Mouse (Mus musculus) MEL (cell line): Measurements from ENCODE around the gene Mmachc. TPM values are rescaled to one million over a fixed set of nuclear protein-coding genes. Genes with fewer than 3 reads are reported as not detected.
"Not testable (repeated sequence)": the region's sequence is repeated elsewhere in the genome, so short reads cannot be mapped to it uniquely, and the experiment has no call there.

ENCODE experiments used
- DNase-seq: peaks from one replicate; pipeline ENCODE4 v3.0.0; 2011; ENCODE audit warnings: low read depth, low spot score
- H3K27ac ChIP-seq: 2 replicates; pipeline ENCODE4 v1.5.1; 2012; ENCODE audit warnings: low read depth, mild to moderate bottlenecking, control low read depth, low read length, moderate library complexity; ENCODE audit not compliant: control insufficient read depth
- H3K27me3 ChIP-seq, 2 experiments: fragments of 150-350 bp in 1 of 2; sonication (generic) in 1 of 2; 2 replicates each; pipeline ENCODE4 v1.6.1; 2012; ENCODE audit warnings: low read length in 2 of 2, mild to moderate bottlenecking in 2 of 2, improper control_type of control experiment in 1 of 2, moderate library complexity in 1 of 2; ENCODE audit not compliant: insufficient read depth in 2 of 2, control insufficient read depth in 1 of 2
- H3K36me3 ChIP-seq, 2 experiments: 2 replicates each; pipeline ENCODE4 v1.6.1; 2012 to 2014; ENCODE audit warnings: low read length in 2 of 2, improper control_type of control experiment in 1 of 2, inconsistent platforms in 1 of 2, mild to moderate bottlenecking in 1 of 2; ENCODE audit not compliant: insufficient read depth in 2 of 2, control insufficient read depth in 1 of 2
- H3K4me1 ChIP-seq, 2 experiments: fragments of 150-350 bp in 1 of 2; sonication (generic) in 1 of 2; 2 replicates each; pipeline ENCODE4 v1.6.1; 2012; ENCODE audit warnings: low read length in 2 of 2, improper control_type of control experiment in 1 of 2, mild to moderate bottlenecking in 1 of 2; ENCODE audit not compliant: insufficient read depth in 2 of 2, control insufficient read depth in 1 of 2
- H3K4me3 ChIP-seq, 2 experiments: fragments of 150-350 bp in 1 of 2; sonication (generic) in 1 of 2; 2 replicates each; pipeline ENCODE4 v1.5.1; 2012; ENCODE audit warnings: low read depth in 2 of 2, low read length in 2 of 2, mild to moderate bottlenecking in 2 of 2, moderate library complexity in 2 of 2, control low read depth in 1 of 2, improper control_type of control experiment in 1 of 2; ENCODE audit not compliant: control insufficient read depth in 1 of 2, insufficient read depth in 1 of 2
- H3K79me2 ChIP-seq: 2 replicates; pipeline ENCODE4 v1.6.1; 2012; ENCODE audit warnings: mild to moderate bottlenecking, low read length, moderate library complexity; ENCODE audit not compliant: control insufficient read depth, poor library complexity, insufficient read depth
- H3K9ac ChIP-seq: 2 replicates; pipeline ENCODE4 v1.6.1; 2012; ENCODE audit warnings: low read depth, mild to moderate bottlenecking, control low read depth, low read length, moderate library complexity; ENCODE audit not compliant: control insufficient read depth, poor library complexity, severe bottlenecking
- H3K9me3 ChIP-seq: fragments of 150-350 bp; sonication (generic); replicated peaks from 2 replicates; pipeline ENCODE4 v1.6.1; 2012; ENCODE audit warnings: mild to moderate bottlenecking, low read length, improper control_type of control experiment, moderate library complexity; ENCODE audit not compliant: insufficient read depth
- CHD2 ChIP-seq: IDR thresholded peaks from 2 replicates; pipeline ENCODE4 v1.6.1; 2011; ENCODE audit warnings: low read length, improper control_type of control experiment
- E2F4 ChIP-seq: IDR thresholded peaks from 2 replicates; pipeline ENCODE4 v1.6.1; 2011; ENCODE audit warnings: low read depth, low read length, improper control_type of control experiment, borderline replicate concordance
- ELF1 ChIP-seq: IDR thresholded peaks from 2 replicates; pipeline ENCODE4 v1.6.1; 2014; ENCODE audit warnings: low read depth, mild to moderate bottlenecking, inconsistent platforms, low read length, improper control_type of control experiment, moderate library complexity
- GATA1 ChIP-seq: IDR thresholded peaks from 2 replicates; pipeline ENCODE4 v1.6.1; 2011; ENCODE audit warnings: low read depth, low read length, improper control_type of control experiment
- MAFK ChIP-seq: IDR thresholded peaks from 2 replicates; pipeline ENCODE4 v1.6.1; 2011; ENCODE audit warnings: low read depth, mild to moderate bottlenecking, low read length, improper control_type of control experiment, borderline replicate concordance
- MYB ChIP-seq: IDR thresholded peaks from 2 replicates; pipeline ENCODE4 v1.6.1; 2011; ENCODE audit warnings: mild to moderate bottlenecking, low read depth, low read length, improper control_type of control experiment
- NELFE ChIP-seq: IDR thresholded peaks from 2 replicates; pipeline ENCODE4 v1.6.1; 2011; ENCODE audit warnings: low read depth, low read length, improper control_type of control experiment
- NRF1 ChIP-seq: IDR thresholded peaks from 2 replicates; pipeline ENCODE4 v1.6.1; 2014; ENCODE audit warnings: low read depth, mild to moderate bottlenecking, inconsistent platforms, low read length, improper control_type of control experiment, moderate library complexity; ENCODE audit not compliant: poor library complexity, insufficient read depth, severe bottlenecking
- POLR2A ChIP-seq, 2 experiments: IDR thresholded peaks; 2 replicates each; pipeline ENCODE4 v1.6.1; 2011 to 2012; ENCODE audit warnings: low read length in 2 of 2, mild to moderate bottlenecking in 2 of 2, control low read depth in 1 of 2, improper control_type of control experiment in 1 of 2, low read depth in 1 of 2, moderate library complexity in 1 of 2; ENCODE audit not compliant: control insufficient read depth in 1 of 2, insufficient read depth in 1 of 2, poor library complexity in 1 of 2
- POLR2AphosphoS2 ChIP-seq: IDR thresholded peaks from 2 replicates; pipeline ENCODE4 v1.6.1; 2011; ENCODE audit warnings: low read length, improper control_type of control experiment
- POLR2AphosphoS5 ChIP-seq: IDR thresholded peaks from 2 replicates; pipeline ENCODE4 v1.6.1; 2012; ENCODE audit warnings: low read depth, borderline replicate concordance, mild to moderate bottlenecking, inconsistent platforms, low read length, moderate library complexity, mixed read lengths
- RCOR1 ChIP-seq: IDR thresholded peaks from 2 replicates; pipeline ENCODE4 v1.6.1; 2012; ENCODE audit warnings: low read depth, mild to moderate bottlenecking, inconsistent platforms, low read length, improper control_type of control experiment
- SIN3A ChIP-seq: IDR thresholded peaks from 2 replicates; pipeline ENCODE4 v1.6.1; 2012; ENCODE audit warnings: low read length, improper control_type of control experiment, inconsistent platforms
- TBP ChIP-seq: IDR thresholded peaks from 2 replicates; pipeline ENCODE4 v1.8.0; 2011; ENCODE audit warnings: low read depth, low read length, improper control_type of control experiment
- TCF12 ChIP-seq: IDR thresholded peaks from 2 replicates; pipeline ENCODE4 v1.6.1; 2014; ENCODE audit warnings: low read depth, mild to moderate bottlenecking, inconsistent platforms, low read length, improper control_type of control experiment, moderate library complexity
- USF1 ChIP-seq: IDR thresholded peaks from 2 replicates; pipeline ENCODE4 v1.6.1; 2014; ENCODE audit warnings: low read depth, mild to moderate bottlenecking, inconsistent platforms, low read length, improper control_type of control experiment, moderate library complexity
- USF2 ChIP-seq, 2 experiments: IDR thresholded peaks; 2 replicates each; pipeline ENCODE4 v1.6.1; 2011 to 2012; ENCODE audit warnings: improper control_type of control experiment in 2 of 2, low read length in 2 of 2, borderline replicate concordance in 1 of 2, inconsistent platforms in 1 of 2, low read depth in 1 of 2, mild to moderate bottlenecking in 1 of 2; ENCODE audit not compliant: insufficient read depth in 1 of 2
- polyA plus RNA-seq, 2 experiments: library from polyadenylated mRNA; stranded (reverse) in 1 of 2; unstranded in 1 of 2; fragments of >175 nt in 1 of 2; fragments of >200 nt in 1 of 2; gene quantifications; 2 replicates each; pipeline versions ENCODE4 v1.2.1 to v1.2.4; 2012; ENCODE audit warnings: low replicate concordance in 2 of 2, low read depth in 1 of 2; ENCODE audit not compliant: insufficient read length in 2 of 2, insufficient read depth in 1 of 2, missing spikeins in 1 of 2
- total RNA-seq: library from RNA; depleted of rRNA; stranded (reverse); fragments of 300-350 nt; gene quantifications from 2 replicates; pipeline ENCODE4 v1.2.3, GENCODE M21; 2012

The Mmachc gene
- total and polyA plus RNA-seq, 3 experiments: 15.1 to 22.8 TPM; not detected in 1

- H3K9me3 ChIP-seq: no peaks in the 10 kb centered on the region
- H3K27me3 ChIP-seq: no peaks in the 10 kb centered on the region; a peak in 1 of 4 replicates
- DNase-seq: no peak
- H3K4me3 ChIP-seq: no peak overlapping the region
- peaks cover 8 to 9% of the 10 kb centered on the region in 2 experiments; a peak in 3 of 4 replicates for H3K4me1 ChIP-seq
- TF ChIP-seq RCOR1 (no peak), USF2 (IDR thresholded peaks at IDR 0.05; ENCODE audit: borderline replicate concordance in 1 of 2, insufficient read depth in 1 of 2, low read depth in 1 of 2, low read length in 2 of 2) (no peak), POLR2A (IDR thresholded peaks at IDR 0.05; ENCODE audit: control insufficient read depth in 1 of 2, insufficient read depth in 1 of 2, low read depth in 1 of 2, low read length in 2 of 2, poor library complexity in 1 of 2) (no peak), GATA1 (no peak), TBP (no peak), ELF1 (no peak), CHD2 (no peak), SIN3A (no peak), MAFK (no peak), USF1 (no peak), MYB (no peak), POLR2AphosphoS2 (no peak), TCF12 (no peak), E2F4 (no peak), NRF1 (no peak), NELFE (no peak), POLR2AphosphoS5 (no peak)
- TF ChIP-seq, all 39 proteins: peak for 0
- Histone ChIP-seq H3K36me3 (peaks cover 0 to 15% of the 10 kb centered on the region in 2 experiments; a peak in 2 of 4 replicates), H3K27ac (no peak overlapping the region), H3K79me2 (no peaks in the 10 kb centered on the region), H3K9ac (no peak overlapping the region)
Measured at GRCm38 (mm10) chr4:116676027-116676426, 32.2 kb downstream of the Mmachc start.

GRCm38 (mm10) chr4:116674761-116675160 is 33.4 kb downstream of the Mmachc start:
- not testable (repeated sequence) for DNase-seq, H3K4me1 ChIP-seq, H3K27me3 ChIP-seq, H3K4me3 ChIP-seq, H3K9ac ChIP-seq, H3K27ac ChIP-seq, H3K9me3 ChIP-seq, H3K79me2 ChIP-seq
- H3K36me3 ChIP-seq: peaks cover 0 to 15% of the 10 kb centered on the region in 2 experiments; a peak in 2 of 4 replicates
